9 mouse cellular contexts compared by ENCODE assay signal in genomic region chr1:179548220-179548619, GRCm38 (mm10). TPM values are rescaled to one million over a fixed set of nuclear protein-coding genes. Genes with fewer than 3 reads are reported as not detected.
DNase-seq lines count a peak whose midpoint lies in the region; ATAC-seq and TF ChIP-seq lines count a peak whose summit lies in the region.
"Had no signal": no experiment of that assay in that cellular context is flagged by ENCODE, and none has a peak within 500 bp of the region (broad histone marks: within the 10 kb centered on the region; RNA-seq: fewer than 3 reads in every experiment).

No protein-coding gene starts in this region.

- H3K9me3 ChIP-seq in megakaryocyte, embryonic 14.5 days = no peaks in the 10 kb centered on the region
- H3K9me3 ChIP-seq in hindbrain, embryonic 12.5 days (replicated peaks) = no peaks in the 10 kb centered on the region

- no peaks in the 10 kb centered on the region for H3K27me3 ChIP-seq in megakaryocyte, embryonic 14.5 days (replicated peaks)
- H3K27me3 ChIP-seq in hindbrain, embryonic 12.5 days = no peaks in the 10 kb centered on the region
- H3K27me3 ChIP-seq in small intestine, adult 2 months (ENCODE audit: control insufficient read depth, insufficient read depth, low read length) = no peaks in the 10 kb centered on the region

- peaks cover 40% of the 10 kb centered on the region for H3K36me3 ChIP-seq in megakaryocyte, embryonic 14.5 days (replicated peaks; ENCODE audit: low read length)
- no peaks in the 10 kb centered on the region for H3K36me3 ChIP-seq in hindbrain, embryonic 12.5 days
- H3K36me3 ChIP-seq in small intestine, adult 2 months (ENCODE audit: control insufficient read depth, insufficient read depth, low read length) = no peaks in the 10 kb centered on the region

- TF ChIP-seq CTCF in small intestine, adult 2 months (IDR thresholded peaks at IDR 0.05; ENCODE audit: extremely low read depth, insufficient read length, insufficient replicate concordance, low read depth, low read length) = no peak

- no peak overlapping the region for H3K27ac ChIP-seq in hindbrain, embryonic 12.5 days
- H3K27ac ChIP-seq in small intestine, adult 2 months (ENCODE audit: insufficient read depth, low read depth, low read length) = no peak overlapping the region

- no peak overlapping the region for H3K9ac ChIP-seq in hindbrain, embryonic 12.5 days

- peak overlapping the region; percentile 90; the same call in 1 of the 2 replicates for H3K4me2 ChIP-seq in hindbrain, embryonic 12.5 days (replicated peaks)

- DNase-seq in cerebellum, postnatal 25 days = peak; percentile 41 to 50
- no peak for DNase-seq in right cerebral cortex, postnatal 25 days
- no peak for DNase-seq in lung, adult 18-20 months
- DNase-seq: lung, postnatal 36 days had no signal

- 51% methylated on average over 11 of the region's 11 CpGs for WGBS in hindbrain, embryonic 12.5 days
- WGBS in small intestine, adult 2 months = 89% methylated on average over 11 of the region's 11 CpGs

- peaks cover 72% of the 10 kb centered on the region for H3K4me1 ChIP-seq in megakaryocyte, embryonic 14.5 days
- peaks cover 22% of the 10 kb centered on the region for H3K4me1 ChIP-seq in hindbrain, embryonic 12.5 days
- peaks cover 13% of the 10 kb centered on the region; the same call in 1 of the 2 replicates for H3K4me1 ChIP-seq in small intestine, adult 2 months (ENCODE audit: control insufficient read depth, insufficient read depth, insufficient read length, low read length)

- peak overlapping the region; percentile 91 for H3K4me3 ChIP-seq in megakaryocyte, embryonic 14.5 days (replicated peaks)
- H3K4me3 ChIP-seq in hindbrain, embryonic 12.5 days = no peak overlapping the region
- peak overlapping the region; percentile 1 for H3K4me3 ChIP-seq in small intestine, adult 2 months (ENCODE audit: low read depth, low read length)

- TF ChIP-seq POLR2A in small intestine, adult 2 months (IDR thresholded peaks at IDR 0.05; ENCODE audit: low read depth, low read length) = no peak

- no peak for ATAC-seq in cerebellum, adult (ENCODE audit: insufficient number of reproducible peaks, low FRiP score, low TSS enrichment)
- no peak for ATAC-seq in megakaryocyte, adult 5-6 weeks (ENCODE audit: poor library complexity, severe bottlenecking)
- no peak for ATAC-seq in hindbrain, embryonic 12.5 days (ENCODE audit: low FRiP score)

RNA-seq across cellular contexts. Expression of gene Cnst, which starts 2.0 kb away (rescaled TPM):
- 4.7 and 7.3 TPM in 2 replicates for polyA plus RNA-seq in megakaryocyte, embryonic 14.5 days (2012; ENCODE audit: insufficient read depth, low replicate concordance)
- total RNA-seq in megakaryocyte, adult 5-6 weeks (2015) = 13.5 and 14.7 TPM in 2 replicates
- total RNA-seq in megakaryocyte, adult 5-6 weeks (2017) = 22.6 and 23.8 TPM in 2 replicates
- polyA plus RNA-seq in hindbrain, embryonic 12.5 days (2016; fragmentation: Nextera tagmentation; extraction: Ambion mirVana) = 32.1 and 33.4 TPM in 2 replicates
- 7.8 and 12.7 TPM in 2 replicates for polyA plus RNA-seq in small intestine, adult 2 months (2012; rRNA removed)

RNA-seq across cellular contexts. Expression of gene Tfb2m, which starts 2.2 kb away (rescaled TPM):
- polyA plus RNA-seq in megakaryocyte, embryonic 14.5 days (2012; ENCODE audit: insufficient read depth, low replicate concordance) = 5.7 and 6.8 TPM in 2 replicates
- 19.9 and 25.2 TPM in 2 replicates for total RNA-seq in megakaryocyte, adult 5-6 weeks (2015)
- total RNA-seq in megakaryocyte, adult 5-6 weeks (2017) = 19.6 and 33.1 TPM in 2 replicates
- 30.0 and 34.8 TPM in 2 replicates for polyA plus RNA-seq in hindbrain, embryonic 12.5 days (2016; fragmentation: Nextera tagmentation; extraction: Ambion mirVana)
- 2.1 and 2.7 TPM in 2 replicates for polyA plus RNA-seq in small intestine, adult 2 months (2012; rRNA removed)

RNA-seq across cellular contexts. Expression of gene Smyd3, which starts 30.4 kb away (rescaled TPM):
- 2.4 TPM in 1 of 2 replicates, not detected in the other for polyA plus RNA-seq in megakaryocyte, embryonic 14.5 days (2012; ENCODE audit: insufficient read depth, low replicate concordance)
- total RNA-seq in megakaryocyte, adult 5-6 weeks (2015) = 7.9 and 13.7 TPM in 2 replicates
- 11.4 and 14.8 TPM in 2 replicates for total RNA-seq in megakaryocyte, adult 5-6 weeks (2017)
- 19.4 and 20.8 TPM in 2 replicates for polyA plus RNA-seq in hindbrain, embryonic 12.5 days (2016; fragmentation: Nextera tagmentation; extraction: Ambion mirVana)
- polyA plus RNA-seq in small intestine, adult 2 months (2012; rRNA removed) = 0.84 and 1.1 TPM in 2 replicates

Comparison
In these comparisons a context has a peak if more than half of its experiments do, and no peak if none do; other contexts are left out.
1. DNase-seq: peak in cerebellum, postnatal 25 days (2 of 2); none in right cerebral cortex, postnatal 25 days (single experiment) and lung, adult 18-20 months (0 of 2).